Mouse (Mus musculus): ENCODE measurements around the gene Fam219b.

GRCm38 (mm10) chr9:57487807-57488206 lies 49.5 kb upstream of the Fam219b start:
- TF ChIP-seq CTCF (IDR thresholded peaks at IDR 0.05; ENCODE audit: low read depth) (no peak), EP300 (IDR thresholded peaks at IDR 0.05; ENCODE audit: low read depth) (no peak)

All from liver, postnatal 0 days (tissue).